Mouse (Mus musculus): ENCODE results near the gene Asic2. TPM values are rescaled to one million over a fixed set of nuclear protein-coding genes. Genes with fewer than 3 reads are reported as not detected.

Gene Asic2
- total and polyA plus RNA-seq, 2 experiments: under 0.01 TPM; not detected in 1

GRCm38 (mm10) chr11:80853014-80853413, 1115.2 kb downstream of the Asic2 start:
- Histone ChIP-seq H3K36me3 (ENCODE audit: control insufficient read depth, insufficient read depth, low read length) (no peaks in the 10 kb centered on the region), H3K27me3 (ENCODE audit: control insufficient read depth, insufficient read depth, low read length) (no peaks in the 10 kb centered on the region), H3K9ac (ENCODE audit: low read depth, low read length) (no peak overlapping the region), H3K27ac (replicated peaks; ENCODE audit: insufficient read depth, low read depth, low read length) (no peak overlapping the region), H3K4me3 (ENCODE audit: insufficient read depth, low read depth, low read length) (no peak overlapping the region), H3K4me1 (ENCODE audit: control insufficient read depth, insufficient read depth, low read length) (no peaks in the 10 kb centered on the region), H3K79me2 (ENCODE audit: control insufficient read depth, insufficient read depth, low read length) (no peaks in the 10 kb centered on the region)
- 49% methylated on average over 3 of the region's 3 CpGs for WGBS
- DNase-seq (ENCODE audit: extremely low read depth, low read depth, low spot score): peak; percentile 83
- TF ChIP-seq POLR2A (IDR thresholded peaks at IDR 0.05; ENCODE audit: extremely low read depth, insufficient read depth, low read length): no peak
- no peak for TF ChIP-seq CTCF (IDR thresholded peaks at IDR 0.05; ENCODE audit: low read depth, low read length)

DNA sequence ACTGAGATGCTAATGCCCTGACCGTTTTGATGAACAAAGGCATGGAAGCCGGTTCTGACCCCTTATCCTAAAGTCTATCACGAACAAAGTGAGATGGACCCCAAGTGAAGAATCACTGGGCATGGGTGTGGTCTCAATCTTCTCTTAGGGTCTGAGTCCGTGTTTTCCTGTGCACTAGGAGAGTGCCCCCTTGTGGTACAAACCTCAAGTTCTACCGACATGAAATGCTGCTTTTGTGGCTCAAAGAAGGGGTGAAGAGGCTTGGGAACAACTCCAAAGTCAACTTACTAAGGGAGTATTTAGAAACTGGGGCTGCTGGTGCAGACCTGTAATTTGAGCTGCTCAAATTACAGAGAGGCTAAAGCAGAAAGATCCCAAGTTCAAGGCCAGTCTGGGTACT, 1116.4 kb downstream of the Asic2 start:
- WGBS: 33% methylated on average over 5 of the region's 5 CpGs
- no peaks in the 10 kb centered on the region for H3K4me1 ChIP-seq (ENCODE audit: control insufficient read depth, insufficient read depth, low read length)
- no peak overlapping the region for H3K9ac ChIP-seq (ENCODE audit: low read depth, low read length)
- no peaks in the 10 kb centered on the region for H3K36me3 ChIP-seq (ENCODE audit: control insufficient read depth, insufficient read depth, low read length)
- DNase-seq (ENCODE audit: extremely low read depth, low read depth, low spot score): peak; percentile 55
- H3K79me2 ChIP-seq (ENCODE audit: control insufficient read depth, insufficient read depth, low read length): no peaks in the 10 kb centered on the region
- no peak overlapping the region for H3K27ac ChIP-seq (replicated peaks; ENCODE audit: insufficient read depth, low read depth, low read length)
- TF ChIP-seq CTCF (IDR thresholded peaks at IDR 0.05; ENCODE audit: low read depth, low read length) (peak; percentile 29; the same call in 1 of the 2 replicates), POLR2A (IDR thresholded peaks at IDR 0.05; ENCODE audit: extremely low read depth, insufficient read depth, low read length) (no peak)
- no peak overlapping the region for H3K4me3 ChIP-seq (ENCODE audit: insufficient read depth, low read depth, low read length)
- no peaks in the 10 kb centered on the region for H3K27me3 ChIP-seq (ENCODE audit: control insufficient read depth, insufficient read depth, low read length)

DNA sequence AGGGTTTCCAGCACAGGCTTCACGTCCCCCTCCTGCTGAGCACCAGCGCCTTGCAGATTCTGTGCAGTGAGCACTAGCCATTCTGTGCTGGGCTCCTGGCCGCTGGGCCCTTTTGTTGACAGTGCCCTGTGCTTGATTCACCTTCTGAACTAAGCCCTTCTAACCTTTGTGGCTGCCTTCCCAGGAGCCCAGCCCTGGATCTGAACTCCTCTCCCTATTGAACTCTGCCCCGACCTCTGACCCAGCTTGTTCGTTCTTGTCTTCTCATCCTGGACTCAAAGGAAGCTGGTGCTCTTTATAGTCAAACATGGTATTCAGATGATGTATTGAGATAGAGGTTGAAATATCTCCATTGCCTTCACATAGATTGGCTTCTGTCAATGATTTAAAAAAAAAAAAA, 1120.1 kb downstream of the Asic2 start:
- Histone ChIP-seq H3K27me3 (ENCODE audit: control insufficient read depth, insufficient read depth, low read length) (no peaks in the 10 kb centered on the region), H3K9ac (ENCODE audit: low read depth, low read length) (no peak overlapping the region), H3K27ac (replicated peaks; ENCODE audit: insufficient read depth, low read depth, low read length) (no peak overlapping the region), H3K4me1 (ENCODE audit: control insufficient read depth, insufficient read depth, low read length) (no peaks in the 10 kb centered on the region), H3K36me3 (ENCODE audit: control insufficient read depth, insufficient read depth, low read length) (no peaks in the 10 kb centered on the region), H3K79me2 (ENCODE audit: control insufficient read depth, insufficient read depth, low read length) (no peaks in the 10 kb centered on the region), H3K4me3 (ENCODE audit: insufficient read depth, low read depth, low read length) (no peak overlapping the region)
- TF ChIP-seq POLR2A (IDR thresholded peaks at IDR 0.05; ENCODE audit: extremely low read depth, insufficient read depth, low read length): no peak
- DNase-seq (ENCODE audit: extremely low read depth, low read depth, low spot score): peak; percentile 78
- WGBS: 40% methylated on average over 5 of the region's 5 CpGs

GRCm38 (mm10) chr11:80846115-80846514, 1122.1 kb downstream of the Asic2 start:
- no peak for DNase-seq (ENCODE audit: extremely low read depth, low read depth, low spot score)
- no peak overlapping the region for H3K27ac ChIP-seq (replicated peaks; ENCODE audit: insufficient read depth, low read depth, low read length)
- 64% methylated on average over 3 of the region's 3 CpGs for WGBS
- no peaks in the 10 kb centered on the region for H3K4me1 ChIP-seq (ENCODE audit: control insufficient read depth, insufficient read depth, low read length)
- no peak for TF ChIP-seq CTCF (IDR thresholded peaks at IDR 0.05; ENCODE audit: low read depth, low read length)
- no peak for TF ChIP-seq POLR2A (IDR thresholded peaks at IDR 0.05; ENCODE audit: extremely low read depth, insufficient read depth, low read length)
- no peaks in the 10 kb centered on the region for H3K36me3 ChIP-seq (ENCODE audit: control insufficient read depth, insufficient read depth, low read length)
- no peak overlapping the region for H3K4me3 ChIP-seq (ENCODE audit: insufficient read depth, low read depth, low read length)
- no peaks in the 10 kb centered on the region for H3K79me2 ChIP-seq (ENCODE audit: control insufficient read depth, insufficient read depth, low read length)
- no peak overlapping the region for H3K9ac ChIP-seq (ENCODE audit: low read depth, low read length)
- H3K27me3 ChIP-seq (ENCODE audit: control insufficient read depth, insufficient read depth, low read length): no peaks in the 10 kb centered on the region

DNA sequence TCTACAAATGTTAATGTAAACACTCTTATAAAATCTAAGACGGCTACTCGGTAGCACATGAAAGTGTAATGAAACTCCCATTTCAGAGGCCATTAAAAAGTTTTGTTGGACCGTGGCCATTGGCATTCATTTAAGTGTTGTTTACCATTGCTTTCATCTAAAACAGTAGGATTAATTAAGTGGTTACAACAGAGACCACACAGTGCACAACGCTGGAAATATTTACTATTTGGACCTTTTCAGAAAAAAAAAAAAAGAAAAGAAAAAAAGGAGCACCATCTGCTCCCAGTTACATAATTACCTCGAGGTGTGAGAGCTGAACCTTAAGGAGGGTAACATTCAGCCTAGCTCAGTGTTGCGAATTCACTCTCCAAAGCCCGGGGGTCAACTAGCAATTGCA, 1122.8 kb downstream of the Asic2 start:
- TF ChIP-seq CTCF (IDR thresholded peaks at IDR 0.05; ENCODE audit: low read depth, low read length): no peak
- TF ChIP-seq POLR2A (IDR thresholded peaks at IDR 0.05; ENCODE audit: extremely low read depth, insufficient read depth, low read length): no peak
- H3K4me3 ChIP-seq (ENCODE audit: insufficient read depth, low read depth, low read length): no peak overlapping the region
- no peak overlapping the region for H3K27ac ChIP-seq (replicated peaks; ENCODE audit: insufficient read depth, low read depth, low read length)
- WGBS: 73% methylated on average over 7 of the region's 7 CpGs
- H3K9ac ChIP-seq (ENCODE audit: low read depth, low read length): no peak overlapping the region
- no peaks in the 10 kb centered on the region for H3K36me3 ChIP-seq (ENCODE audit: control insufficient read depth, insufficient read depth, low read length)
- H3K79me2 ChIP-seq (ENCODE audit: control insufficient read depth, insufficient read depth, low read length): no peaks in the 10 kb centered on the region
- H3K4me1 ChIP-seq (ENCODE audit: control insufficient read depth, insufficient read depth, low read length): no peaks in the 10 kb centered on the region
- no peaks in the 10 kb centered on the region for H3K27me3 ChIP-seq (ENCODE audit: control insufficient read depth, insufficient read depth, low read length)
- no peak for DNase-seq (ENCODE audit: extremely low read depth, low read depth, low spot score)

- no peaks in the 10 kb centered on the region for H3K27me3 ChIP-seq (ENCODE audit: control insufficient read depth, insufficient read depth, low read length)
- 68% methylated on average over 2 of the region's 2 CpGs for WGBS
- no peak overlapping the region for H3K27ac ChIP-seq (replicated peaks; ENCODE audit: insufficient read depth, low read depth, low read length)
- no peaks in the 10 kb centered on the region for H3K79me2 ChIP-seq (ENCODE audit: control insufficient read depth, insufficient read depth, low read length)
- H3K4me3 ChIP-seq (ENCODE audit: insufficient read depth, low read depth, low read length): no peak overlapping the region
- DNase-seq (ENCODE audit: extremely low read depth, low read depth, low spot score): no peak
- no peaks in the 10 kb centered on the region for H3K4me1 ChIP-seq (ENCODE audit: control insufficient read depth, insufficient read depth, low read length)
- H3K9ac ChIP-seq (ENCODE audit: low read depth, low read length): no peak overlapping the region
- no peaks in the 10 kb centered on the region for H3K36me3 ChIP-seq (ENCODE audit: control insufficient read depth, insufficient read depth, low read length)
- TF ChIP-seq POLR2A (IDR thresholded peaks at IDR 0.05; ENCODE audit: extremely low read depth, insufficient read depth, low read length) (no peak), CTCF (IDR thresholded peaks at IDR 0.05; ENCODE audit: low read depth, low read length) (no peak)
Observed at GRCm38 (mm10) chr11:80843435-80843834, 1124.8 kb downstream of the Asic2 start.

Data from liver, adult 2 months (tissue).